17 mouse cellular contexts compared by ENCODE assay signal in genomic region chr10:80697393-80697787, GRCm38 (mm10). TPM values are rescaled to one million over a fixed set of nuclear protein-coding genes. Genes with fewer than 3 reads are reported as not detected.
A peak's percentile ranks its signal among the peaks of the same experiment; 100 is the strongest.
DNase-seq lines count a peak whose midpoint lies in the region; ATAC-seq and TF ChIP-seq lines count a peak whose summit lies in the region.
"Had no signal": no experiment of that assay in that cellular context is flagged by ENCODE, and none has a peak within 500 bp of the region (broad histone marks: within the 10 kb centered on the region; RNA-seq: fewer than 3 reads in every experiment).

No protein-coding gene starts in this region.

- TF ChIP-seq CTCF in lung, adult 2 months (IDR thresholded peaks at IDR 0.05; ENCODE audit: insufficient read depth, low read length): no peak
- no peak for TF ChIP-seq CTCF in G1E (IDR thresholded peaks at IDR 0.05; ENCODE audit: low read depth, low read length)

- 91% methylated on average over 8 of the region's 8 CpGs for WGBS in embryonic facial prominence, embryonic 14.5 days
- WGBS in embryonic facial prominence, embryonic 10.5 days: 92% methylated on average over 8 of the region's 8 CpGs
- WGBS in lung, embryonic 16.5 days: 87% methylated on average over 8 of the region's 8 CpGs
- 82% methylated on average over 8 of the region's 8 CpGs for WGBS in lung, adult 2 months
- WGBS in liver, embryonic 16.5 days (ENCODE audit: insufficient replicate concordance): 67% methylated on average over 8 of the region's 8 CpGs

- H3K4me2 ChIP-seq in embryonic facial prominence, embryonic 14.5 days (ENCODE audit: low read depth, low read length): no peak overlapping the region
- no peak overlapping the region for H3K4me2 ChIP-seq in lung, embryonic 16.5 days (ENCODE audit: low read depth, low read length)
- H3K4me2 ChIP-seq in liver, embryonic 16.5 days (ENCODE audit: low read depth, low read length): peak overlapping the region; percentile 71
- H3K4me2 ChIP-seq: heart, embryonic 15.5 days; intestine, embryonic 15.5 days; lung, embryonic 14.5 days; midbrain, embryonic 13.5 days had no signal

- no peak overlapping the region for H3K4me3 ChIP-seq in embryonic facial prominence, embryonic 14.5 days (ENCODE audit: low read depth, low read length)
- no peak overlapping the region for H3K4me3 ChIP-seq in embryonic facial prominence, embryonic 10.5 days
- H3K4me3 ChIP-seq in lung, embryonic 16.5 days (ENCODE audit: low read length): no peak overlapping the region
- H3K4me3 ChIP-seq in lung, adult 2 months (replicated peaks; ENCODE audit: extremely low read depth, low read depth, low read length): no peak overlapping the region
- peak overlapping the region; percentile 64; the same call in 1 of the 2 replicates for H3K4me3 ChIP-seq in G1E (ENCODE audit: low read depth, low read length)
- H3K4me3 ChIP-seq in liver, embryonic 16.5 days (ENCODE audit: low read depth, low read length): peak overlapping the region; percentile 41
- H3K4me3 ChIP-seq: heart, embryonic 15.5 days; intestine, embryonic 15.5 days; limb, embryonic 10.5 days; midbrain, embryonic 13.5 days; myocyte had no signal

- no peaks in the 10 kb centered on the region for H3K27me3 ChIP-seq in embryonic facial prominence, embryonic 14.5 days (replicated peaks; ENCODE audit: control insufficient read depth, insufficient read depth, low read length)
- no peaks in the 10 kb centered on the region for H3K27me3 ChIP-seq in embryonic facial prominence, embryonic 10.5 days (replicated peaks; ENCODE audit: low read depth, poor library complexity, severe bottlenecking)
- no peaks in the 10 kb centered on the region for H3K27me3 ChIP-seq in lung, embryonic 16.5 days (ENCODE audit: control insufficient read depth, insufficient read depth, low read depth, low read length)
- H3K27me3 ChIP-seq in G1E (ENCODE audit: insufficient read depth, low read length): no peaks in the 10 kb centered on the region
- H3K27me3 ChIP-seq in liver, embryonic 16.5 days (ENCODE audit: control insufficient read depth, insufficient read depth, low read depth, low read length): no peaks in the 10 kb centered on the region
- H3K27me3 ChIP-seq: heart, embryonic 15.5 days; intestine, embryonic 15.5 days; midbrain, embryonic 13.5 days had no signal

- H3K36me3 ChIP-seq in embryonic facial prominence, embryonic 14.5 days (ENCODE audit: control insufficient read depth, insufficient read depth, low read length): peaks cover 25% of the 10 kb centered on the region
- peaks cover 40% of the 10 kb centered on the region for H3K36me3 ChIP-seq in embryonic facial prominence, embryonic 10.5 days (replicated peaks)
- no peaks in the 10 kb centered on the region for H3K36me3 ChIP-seq in lung, embryonic 16.5 days (ENCODE audit: control insufficient read depth, insufficient read depth, low read length)
- H3K36me3 ChIP-seq in G1E (replicated peaks): peaks cover 67% of the 10 kb centered on the region
- H3K36me3 ChIP-seq in liver, embryonic 16.5 days (ENCODE audit: control insufficient read depth, insufficient read depth): no peaks in the 10 kb centered on the region
- H3K36me3 ChIP-seq: heart, embryonic 15.5 days had no signal

- peak overlapping the region; percentile 19; the same call in 1 of the 2 replicates for H3K9ac ChIP-seq in embryonic facial prominence, embryonic 14.5 days (ENCODE audit: low read depth, low read length)
- 0 out of 2 replicates have a peak overlapping the region, but pooled peaks have one; percentile 16 for H3K9ac ChIP-seq in lung, embryonic 16.5 days (ENCODE audit: low read length)
- 0 out of 2 replicates have a peak overlapping the region, but pooled peaks have one; percentile 19 for H3K9ac ChIP-seq in liver, embryonic 16.5 days (ENCODE audit: low read depth, low read length)
- H3K9ac ChIP-seq: heart, embryonic 15.5 days; intestine, embryonic 15.5 days; midbrain, embryonic 13.5 days had no signal

- no peak for TF ChIP-seq POLR2A in lung, adult 2 months (IDR thresholded peaks at IDR 0.05; ENCODE audit: borderline replicate concordance, extremely low read depth, low read depth, low read length)

- H3K9me3 ChIP-seq in embryonic facial prominence, embryonic 14.5 days (ENCODE audit: control insufficient read depth, low read length): no peaks in the 10 kb centered on the region
- H3K9me3 ChIP-seq in embryonic facial prominence, embryonic 10.5 days: no peaks in the 10 kb centered on the region
- no peaks in the 10 kb centered on the region for H3K9me3 ChIP-seq in lung, embryonic 16.5 days (ENCODE audit: control insufficient read depth, low read length)
- no peaks in the 10 kb centered on the region for H3K9me3 ChIP-seq in G1E (replicated peaks)
- H3K9me3 ChIP-seq in liver, embryonic 16.5 days (replicated peaks; ENCODE audit: control insufficient read depth, low read length): no peaks in the 10 kb centered on the region
- H3K9me3 ChIP-seq: heart, embryonic 15.5 days; intestine, embryonic 15.5 days; limb, embryonic 10.5 days; midbrain, embryonic 13.5 days had no signal

- no peak for DNase-seq in embryonic facial prominence, embryonic 14.5 days (ENCODE audit: low spot score)
- DNase-seq in embryonic facial prominence, embryonic 10.5 days (ENCODE audit: low spot score): no peak
- no peak for DNase-seq in lung, adult 2 months
- no peak for DNase-seq in G1E (ENCODE audit: low spot score)
- DNase-seq in left cerebral cortex, adult 18-20 months (ENCODE audit: low spot score in 2 of 2): no peak
- DNase-seq in adipocyte (ENCODE audit: low spot score): no peak
- DNase-seq: cerebellum, adult 11 months; cerebellum, postnatal 36 days; heart, adult 11 months; lung, embryonic 14.5 days had no signal

- ATAC-seq in embryonic facial prominence, embryonic 14.5 days (ENCODE audit: low read depth): no peak
- ATAC-seq in lung, embryonic 16.5 days (ENCODE audit: low read depth): no peak
- no peak for ATAC-seq in G1E (ENCODE audit: extremely low read depth, insufficient number of reproducible peaks, low FRiP score, poor library complexity, severe bottlenecking)
- ATAC-seq in liver, embryonic 16.5 days (ENCODE audit: low read depth): no peak
- ATAC-seq: intestine, embryonic 15.5 days; midbrain, embryonic 13.5 days had no signal

- H3K27ac ChIP-seq in embryonic facial prominence, embryonic 14.5 days (replicated peaks; ENCODE audit: low read depth, low read length): no peak overlapping the region
- H3K27ac ChIP-seq in embryonic facial prominence, embryonic 10.5 days (replicated peaks): no peak overlapping the region
- no peak overlapping the region for H3K27ac ChIP-seq in lung, embryonic 16.5 days (ENCODE audit: low read length)
- peak overlapping the region; percentile 66 for H3K27ac ChIP-seq in liver, embryonic 16.5 days (ENCODE audit: low read length)
- H3K27ac ChIP-seq: intestine, embryonic 15.5 days; midbrain, embryonic 13.5 days had no signal

- H3K4me1 ChIP-seq in embryonic facial prominence, embryonic 14.5 days (ENCODE audit: control insufficient read depth, insufficient read depth, low read length): peaks cover 10% of the 10 kb centered on the region
- peaks cover 56% of the 10 kb centered on the region for H3K4me1 ChIP-seq in embryonic facial prominence, embryonic 10.5 days
- H3K4me1 ChIP-seq in lung, embryonic 16.5 days (replicated peaks; ENCODE audit: control insufficient read depth, insufficient read depth, low read length): peaks cover 36% of the 10 kb centered on the region
- peaks cover 29% of the 10 kb centered on the region for H3K4me1 ChIP-seq in lung, adult 2 months (ENCODE audit: control insufficient read depth, insufficient read depth, low read length)
- H3K4me1 ChIP-seq in G1E (ENCODE audit: insufficient read depth, low read depth, low read length): peaks cover 88% of the 10 kb centered on the region
- peaks cover 91% of the 10 kb centered on the region for H3K4me1 ChIP-seq in liver, embryonic 16.5 days (ENCODE audit: control insufficient read depth, low read depth, low read length)

RNA-seq across cellular contexts. Expression of gene Mob3a, which starts 4.4 kb away (rescaled TPM):
- polyA plus RNA-seq in embryonic facial prominence, embryonic 14.5 days (2014; fragmentation: Nextera tagmentation; extraction: Ambion mirVana): 31.2 and 37.0 TPM in 2 replicates
- 54.4 and 54.7 TPM in 2 replicates for polyA plus RNA-seq in embryonic facial prominence, embryonic 10.5 days (2016; fragmentation: Nextera tagmentation; extraction: Ambion mirVana)
- polyA plus RNA-seq in lung, embryonic 16.5 days (2015; fragmentation: Nextera tagmentation; extraction: Ambion mirVana): 42.3 and 45.7 TPM in 2 replicates
- polyA plus RNA-seq in lung, adult 2 months (2012; rRNA removed): 51.5 and 52.4 TPM in 2 replicates
- total RNA-seq in G1E (2014; fragmentation: Nextera tagmentation) (44.4 and 52.8 TPM in 2 replicates), G1E (2017) (53.8 and 61.8 TPM in 2 replicates)
- 45.8 and 54.2 TPM in 2 replicates for polyA plus RNA-seq in G1E (2012)
- polyA plus RNA-seq in liver, embryonic 16.5 days (2015; fragmentation: Nextera tagmentation; extraction: Ambion mirVana): 26.1 and 27.4 TPM in 2 replicates
- total RNA-seq in left cerebral cortex, adult 18-20 months (2021): 10 to 100 TPM; 17.1 to 17.2 TPM

RNA-seq across cellular contexts. Expression of gene Izumo4, which starts 4.6 kb away (rescaled TPM):
- polyA plus RNA-seq in embryonic facial prominence, embryonic 14.5 days (2014; fragmentation: Nextera tagmentation; extraction: Ambion mirVana): 10.3 and 14.4 TPM in 2 replicates
- polyA plus RNA-seq in embryonic facial prominence, embryonic 10.5 days (2016; fragmentation: Nextera tagmentation; extraction: Ambion mirVana): 10.5 and 10.8 TPM in 2 replicates
- 23.6 and 26.8 TPM in 2 replicates for polyA plus RNA-seq in lung, embryonic 16.5 days (2015; fragmentation: Nextera tagmentation; extraction: Ambion mirVana)
- 61.9 and 70.8 TPM in 2 replicates for polyA plus RNA-seq in lung, adult 2 months (2012; rRNA removed)
- total RNA-seq in G1E (2014; fragmentation: Nextera tagmentation) (2.3 and 7.4 TPM in 2 replicates), G1E (2017) (5.9 and 10.3 TPM in 2 replicates)
- 7.5 and 8.2 TPM in 2 replicates for polyA plus RNA-seq in G1E (2012)
- 9.3 and 10.4 TPM in 2 replicates for polyA plus RNA-seq in liver, embryonic 16.5 days (2015; fragmentation: Nextera tagmentation; extraction: Ambion mirVana)
- total RNA-seq in left cerebral cortex, adult 18-20 months (2021): 10 to 100 TPM; 42.6 to 45.2 TPM

RNA-seq across cellular contexts. Expression of gene Mknk2, which starts 19.5 kb away (rescaled TPM):
- polyA plus RNA-seq in embryonic facial prominence, embryonic 14.5 days (2014; fragmentation: Nextera tagmentation; extraction: Ambion mirVana): 84.6 and 86.7 TPM in 2 replicates
- 118 and 119 TPM in 2 replicates for polyA plus RNA-seq in embryonic facial prominence, embryonic 10.5 days (2016; fragmentation: Nextera tagmentation; extraction: Ambion mirVana)
- 66.3 and 82.1 TPM in 2 replicates for polyA plus RNA-seq in lung, embryonic 16.5 days (2015; fragmentation: Nextera tagmentation; extraction: Ambion mirVana)
- 267 and 338 TPM in 2 replicates for polyA plus RNA-seq in lung, adult 2 months (2012; rRNA removed)
- total RNA-seq in G1E (2014; fragmentation: Nextera tagmentation): 127 and 140 TPM in 2 replicates
- 70.4 and 72.2 TPM in 2 replicates for total RNA-seq in G1E (2017)
- 455 and 521 TPM in 2 replicates for polyA plus RNA-seq in G1E (2012)
- polyA plus RNA-seq in liver, embryonic 16.5 days (2015; fragmentation: Nextera tagmentation; extraction: Ambion mirVana): 41.5 and 54.4 TPM in 2 replicates
- 10 to 100 TPM; 43.3 to 47.7 TPM for total RNA-seq in left cerebral cortex, adult 18-20 months (2021)

RNA-seq across cellular contexts. Expression of gene Btbd2, which starts 40.5 kb away (rescaled TPM):
- 71.6 and 81.2 TPM in 2 replicates for polyA plus RNA-seq in embryonic facial prominence, embryonic 14.5 days (2014; fragmentation: Nextera tagmentation; extraction: Ambion mirVana)
- polyA plus RNA-seq in embryonic facial prominence, embryonic 10.5 days (2016; fragmentation: Nextera tagmentation; extraction: Ambion mirVana): 83.2 and 84.8 TPM in 2 replicates
- polyA plus RNA-seq in lung, embryonic 16.5 days (2015; fragmentation: Nextera tagmentation; extraction: Ambion mirVana): 15.3 and 33.2 TPM in 2 replicates
- 87.0 and 91.3 TPM in 2 replicates for polyA plus RNA-seq in lung, adult 2 months (2012; rRNA removed)
- total RNA-seq in G1E (2014; fragmentation: Nextera tagmentation): 11.1 and 19.7 TPM in 2 replicates
- 17.9 and 19.2 TPM in 2 replicates for total RNA-seq in G1E (2017)
- 96.3 and 102 TPM in 2 replicates for polyA plus RNA-seq in G1E (2012)
- polyA plus RNA-seq in liver, embryonic 16.5 days (2015; fragmentation: Nextera tagmentation; extraction: Ambion mirVana): 2.8 and 5.1 TPM in 2 replicates
- 10 to 100 TPM; 87.6 to 93.8 TPM for total RNA-seq in left cerebral cortex, adult 18-20 months (2021)

RNA-seq across cellular contexts. Expression of gene Ap3d1, which starts 44.7 kb away (rescaled TPM):
- polyA plus RNA-seq in embryonic facial prominence, embryonic 14.5 days (2014; fragmentation: Nextera tagmentation; extraction: Ambion mirVana): 67.6 and 75.8 TPM in 2 replicates
- polyA plus RNA-seq in embryonic facial prominence, embryonic 10.5 days (2016; fragmentation: Nextera tagmentation; extraction: Ambion mirVana): 60.5 and 61.5 TPM in 2 replicates
- 59.6 and 59.9 TPM in 2 replicates for polyA plus RNA-seq in lung, embryonic 16.5 days (2015; fragmentation: Nextera tagmentation; extraction: Ambion mirVana)
- 111 and 136 TPM in 2 replicates for polyA plus RNA-seq in lung, adult 2 months (2012; rRNA removed)
- 121 and 133 TPM in 2 replicates for total RNA-seq in G1E (2014; fragmentation: Nextera tagmentation)
- 72.3 and 88.3 TPM in 2 replicates for total RNA-seq in G1E (2017)
- 37.4 and 39.4 TPM in 2 replicates for polyA plus RNA-seq in G1E (2012)
- 20.9 and 21.2 TPM in 2 replicates for polyA plus RNA-seq in liver, embryonic 16.5 days (2015; fragmentation: Nextera tagmentation; extraction: Ambion mirVana)
- total RNA-seq in left cerebral cortex, adult 18-20 months (2021): 100 to 1,000 TPM; 140 to 153 TPM

Comparison
In these comparisons a context has a peak if more than half of its experiments do, and no peak if none do; other contexts are left out.
1. H3K4me3 ChIP-seq: peak in G1E (single experiment) and liver, embryonic 16.5 days (single experiment); none in embryonic facial prominence, embryonic 14.5 days (single experiment), embryonic facial prominence, embryonic 10.5 days (single experiment), lung, embryonic 16.5 days (single experiment) and lung, adult 2 months (single experiment).
2. Peak in every context shown above with its lines, with median percentiles within 50 percentile points of each other: H3K9ac ChIP-seq.